ENCODE assay signal across 19 mouse cellular contexts in genomic region chr12:105758911-105759310, GRCm38 (mm10). TPM values are rescaled to one million over a fixed set of nuclear protein-coding genes. Genes with fewer than 3 reads are reported as not detected.
DNase-seq lines count a peak whose midpoint lies in the region; TF ChIP-seq lines count a peak whose summit lies in the region.
"Had no signal": no experiment of that assay in that cellular context is flagged by ENCODE, and none has a peak within 500 bp of the region (broad histone marks: within the 10 kb centered on the region; RNA-seq: fewer than 3 reads in every experiment).

No protein-coding gene starts in this region.

- no peak for DNase-seq in heart, embryonic 10.5 days (ENCODE audit: low spot score)
- DNase-seq in heart, adult 2 months, result no peak
- DNase-seq in gonadal fat pad, adult 2 months (ENCODE audit: low read depth), result peak; percentile 37
- no peak for DNase-seq in limb, embryonic 10.5 days (ENCODE audit: low spot score)
- no peak for DNase-seq in layer of hippocampus, adult 9-10 months (ENCODE audit: low spot score)
- DNase-seq in B cell, adult 2 months, result no peak
- no peak for DNase-seq in spleen, postnatal 10 days (ENCODE audit: low spot score in 2 of 2)
- DNase-seq: adrenal gland, postnatal 10 days; cerebellum, adult 2 months; heart, postnatal 10 days; layer of hippocampus, adult 9-11 months; thymus, adult 2 months had no signal

- WGBS in heart, embryonic 10.5 days, result 87% methylated on average over 2 of the region's 2 CpGs
- 51% methylated on average over 2 of the region's 2 CpGs for WGBS in heart, adult 2 months
- 91% methylated on average over 2 of the region's 2 CpGs for WGBS in limb, embryonic 10.5 days

- no peak for TF ChIP-seq POLR2A in heart, adult 2 months (IDR thresholded peaks at IDR 0.05; ENCODE audit: insufficient read depth, low read depth, low read length)
- no peak for TF ChIP-seq POLR2A in ES-Bruce4 (IDR thresholded peaks at IDR 0.05; ENCODE audit: insufficient read depth, low read length)

- H3K9me3 ChIP-seq in heart, embryonic 10.5 days, result no peaks in the 10 kb centered on the region
- no peaks in the 10 kb centered on the region for H3K9me3 ChIP-seq in ES-Bruce4 (replicated peaks; ENCODE audit: control insufficient read depth, insufficient read depth, low read length, poor library complexity, severe bottlenecking)
- no peaks in the 10 kb centered on the region for H3K9me3 ChIP-seq in limb, embryonic 10.5 days (replicated peaks)
- H3K9me3 ChIP-seq: embryonic facial prominence, embryonic 13.5 days; limb, embryonic 15.5 days had no signal

- TF ChIP-seq CTCF in heart, adult 2 months (IDR thresholded peaks at IDR 0.05), result no peak
- no peak for TF ChIP-seq CTCF in ES-Bruce4 (IDR thresholded peaks at IDR 0.05; ENCODE audit: low read depth, low read length)

- H3K4me3 ChIP-seq in heart, embryonic 10.5 days, result no peak overlapping the region
- no peak overlapping the region for H3K4me3 ChIP-seq in heart, adult 2 months
- no peak overlapping the region for H3K4me3 ChIP-seq in ES-Bruce4 (ENCODE audit: low read depth, low read length)
- no peak overlapping the region for H3K4me3 ChIP-seq in limb, embryonic 10.5 days
- H3K4me3 ChIP-seq: embryonic facial prominence, embryonic 13.5 days; forebrain, embryonic 12.5 days; limb, embryonic 15.5 days had no signal

- H3K27me3 ChIP-seq in heart, embryonic 10.5 days (ENCODE audit: insufficient read depth, poor library complexity, severe bottlenecking), result no peaks in the 10 kb centered on the region
- H3K27me3 ChIP-seq in heart, adult 2 months (ENCODE audit: control insufficient read depth, insufficient read depth, low read length), result no peaks in the 10 kb centered on the region
- no peaks in the 10 kb centered on the region for H3K27me3 ChIP-seq in ES-Bruce4 (ENCODE audit: control insufficient read depth, insufficient read depth, low read length, poor library complexity, severe bottlenecking)
- H3K27me3 ChIP-seq in limb, embryonic 10.5 days (ENCODE audit: low read depth, poor library complexity, severe bottlenecking), result no peaks in the 10 kb centered on the region
- H3K27me3 ChIP-seq: embryonic facial prominence, embryonic 13.5 days; forebrain, embryonic 12.5 days; limb, embryonic 15.5 days had no signal

- no peak overlapping the region for H3K9ac ChIP-seq in heart, adult 2 months (ENCODE audit: low read depth, low read length)
- no peak overlapping the region for H3K9ac ChIP-seq in ES-Bruce4 (ENCODE audit: low read depth, poor library complexity, severe bottlenecking)
- H3K9ac ChIP-seq: embryonic facial prominence, embryonic 13.5 days; forebrain, embryonic 12.5 days; limb, embryonic 15.5 days had no signal

- peaks cover 16% of the 10 kb centered on the region for H3K4me1 ChIP-seq in heart, embryonic 10.5 days
- no peaks in the 10 kb centered on the region for H3K4me1 ChIP-seq in heart, adult 2 months (ENCODE audit: control insufficient read depth, insufficient read depth, low read length)
- H3K4me1 ChIP-seq in ES-Bruce4 (ENCODE audit: control insufficient read depth, insufficient read depth, low read length), result peaks cover 5% of the 10 kb centered on the region
- peaks cover 19% of the 10 kb centered on the region for H3K4me1 ChIP-seq in limb, embryonic 10.5 days
- H3K4me1 ChIP-seq: limb, embryonic 15.5 days had no signal

- no peaks in the 10 kb centered on the region for H3K79me2 ChIP-seq in heart, adult 2 months (replicated peaks; ENCODE audit: control insufficient read depth, insufficient read depth, low read length)

- no peak for TF ChIP-seq EP300 in heart, adult 2 months (IDR thresholded peaks at IDR 0.05; ENCODE audit: insufficient read depth, low read depth, low read length)
- TF ChIP-seq EP300 in ES-Bruce4 (IDR thresholded peaks at IDR 0.05; ENCODE audit: insufficient read depth, low read depth, low read length), result no peak

- no peaks in the 10 kb centered on the region for H3K36me3 ChIP-seq in heart, embryonic 10.5 days
- H3K36me3 ChIP-seq in heart, adult 2 months (ENCODE audit: control insufficient read depth, insufficient read depth, low read length), result no peaks in the 10 kb centered on the region
- no peaks in the 10 kb centered on the region for H3K36me3 ChIP-seq in ES-Bruce4 (ENCODE audit: control insufficient read depth, insufficient read depth, low read length, poor library complexity, severe bottlenecking)
- no peaks in the 10 kb centered on the region for H3K36me3 ChIP-seq in limb, embryonic 10.5 days
- H3K36me3 ChIP-seq: embryonic facial prominence, embryonic 13.5 days; forebrain, embryonic 12.5 days; G1E; limb, embryonic 15.5 days had no signal

- H3K27ac ChIP-seq in heart, embryonic 10.5 days, result peak overlapping the region; percentile 72; the same call in 1 of the 2 replicates
- H3K27ac ChIP-seq in heart, adult 2 months, result no peak overlapping the region
- peak overlapping the region; percentile 71 for H3K27ac ChIP-seq in ES-Bruce4 (ENCODE audit: insufficient read depth, low read length)
- H3K27ac ChIP-seq in limb, embryonic 10.5 days, result 0 out of 2 replicates have a peak overlapping the region, but pooled peaks have one; percentile 34
- H3K27ac ChIP-seq: embryonic facial prominence, embryonic 13.5 days; forebrain, embryonic 12.5 days; limb, embryonic 15.5 days had no signal

- intact Hi-C loops in heart, adult 2 months (cut with DNase I), result no loop called here

RNA-seq across cellular contexts. Expression of gene Papola, which starts 25.6 kb away (rescaled TPM):
- polyA plus RNA-seq in heart, embryonic 10.5 days (2016; fragmentation: Nextera tagmentation; extraction: Ambion mirVana), result 205 and 222 TPM in 2 replicates
- 100 to 1,000 TPM; 124 to 127 TPM for total RNA-seq in heart, adult 2 months (2021)
- 35.3 and 81.5 TPM in 2 replicates for polyA plus RNA-seq in heart, adult 2 months (2012; rRNA removed)
- 229 and 251 TPM in 2 replicates for polyA plus RNA-seq in ES-Bruce4 (2011; ENCODE audit: insufficient read depth, insufficient read length, low read depth, missing spikeins)
- polyA plus RNA-seq in gonadal fat pad, adult 2 months (2012; rRNA removed), result 46.4 and 53.4 TPM in 2 replicates
- 281 and 297 TPM in 2 replicates for polyA plus RNA-seq in limb, embryonic 10.5 days (2016; fragmentation: Nextera tagmentation; extraction: Ambion mirVana)

RNA-seq across cellular contexts. Expression of gene Ak7, which starts 53.1 kb away (rescaled TPM):
- 0.64 and 0.92 TPM in 2 replicates for polyA plus RNA-seq in heart, embryonic 10.5 days (2016; fragmentation: Nextera tagmentation; extraction: Ambion mirVana)
- not detected for total RNA-seq in heart, adult 2 months (2021)
- 0.61 TPM in 1 of 2 replicates, not detected in the other for polyA plus RNA-seq in heart, adult 2 months (2012; rRNA removed)
- 0.73 and 0.75 TPM in 2 replicates for polyA plus RNA-seq in ES-Bruce4 (2011; ENCODE audit: insufficient read depth, insufficient read length, low read depth, missing spikeins)
- polyA plus RNA-seq in gonadal fat pad, adult 2 months (2012; rRNA removed), result 0.80 and 1.7 TPM in 2 replicates
- 0.05 and 0.09 TPM in 2 replicates for polyA plus RNA-seq in limb, embryonic 10.5 days (2016; fragmentation: Nextera tagmentation; extraction: Ambion mirVana)
- total RNA-seq: common myeloid progenitor, adult 5-6 weeks; heart, adult 8-10 months; heart, postnatal 10 days had no signal
